In genomic region chr3:15244999-15245398, GRCm38 (mm10) we compare ENCODE assay signal across 8 mouse cellular contexts.
DNase-seq lines count a peak whose midpoint lies in the region; ATAC-seq and TF ChIP-seq lines count a peak whose summit lies in the region.

No protein-coding gene starts in this region.

- H3K36me3 ChIP-seq in liver, adult 2 months (ENCODE audit: control insufficient read depth, insufficient read depth, low read length) = no peaks in the 10 kb centered on the region
- no peaks in the 10 kb centered on the region for H3K36me3 ChIP-seq in liver, embryonic 11.5 days (ENCODE audit: control insufficient read depth, insufficient read depth, low read length)
- H3K36me3 ChIP-seq in intestine, postnatal 0 days (ENCODE audit: control insufficient read depth, insufficient read depth) = no peaks in the 10 kb centered on the region
- H3K36me3 ChIP-seq in lung, postnatal 0 days (ENCODE audit: insufficient read depth, low read length) = no peaks in the 10 kb centered on the region
- no peaks in the 10 kb centered on the region for H3K36me3 ChIP-seq in heart, embryonic 11.5 days (ENCODE audit: control insufficient read depth, insufficient read depth, low read length)

- 18% methylated on average over 6 of the region's 6 CpGs for whole genome bisulfite sequencing in liver, adult 2 months
- whole genome bisulfite sequencing in liver, embryonic 11.5 days = 25% methylated on average over 6 of the region's 6 CpGs
- WGBS in intestine, postnatal 0 days = 23% methylated on average over 6 of the region's 6 CpGs
- 21% methylated on average over 6 of the region's 6 CpGs for WGBS in lung, postnatal 0 days
- 21% methylated on average over 6 of the region's 6 CpGs for WGBS in heart, embryonic 11.5 days (ENCODE audit: insufficient replicate concordance)

- H3K4me1 ChIP-seq in liver, adult 2 months (ENCODE audit: control insufficient read depth, insufficient read depth, low read length) = peaks cover 3% of the 10 kb centered on the region; the same call in 1 of the 2 replicates
- peaks cover 4% of the 10 kb centered on the region; the same call in 1 of the 2 replicates for H3K4me1 ChIP-seq in liver, embryonic 11.5 days (replicated peaks; ENCODE audit: control insufficient read depth, insufficient read depth, low read length)
- H3K4me1 ChIP-seq in intestine, postnatal 0 days (replicated peaks; ENCODE audit: control insufficient read depth, insufficient read depth, low read length) = no peaks in the 10 kb centered on the region
- no peaks in the 10 kb centered on the region for H3K4me1 ChIP-seq in lung, postnatal 0 days (ENCODE audit: insufficient read depth, low read depth, low read length)
- no peaks in the 10 kb centered on the region for H3K4me1 ChIP-seq in heart, embryonic 11.5 days (ENCODE audit: control insufficient read depth, insufficient read depth, low read length)

- H3K27me3 ChIP-seq in liver, adult 2 months (ENCODE audit: control insufficient read depth, insufficient read depth, low read length) = no peaks in the 10 kb centered on the region
- no peaks in the 10 kb centered on the region for H3K27me3 ChIP-seq in liver, embryonic 11.5 days (replicated peaks; ENCODE audit: control insufficient read depth, insufficient read depth, low read length)
- no peaks in the 10 kb centered on the region for H3K27me3 ChIP-seq in intestine, postnatal 0 days (replicated peaks; ENCODE audit: control insufficient read depth, insufficient read depth, low read length)
- no peaks in the 10 kb centered on the region for H3K27me3 ChIP-seq in lung, postnatal 0 days (replicated peaks; ENCODE audit: insufficient read depth, low read length)
- no peaks in the 10 kb centered on the region for H3K27me3 ChIP-seq in heart, embryonic 11.5 days (ENCODE audit: control insufficient read depth, insufficient read depth, low read length)

- no peak for TF ChIP-seq EP300 in lung, postnatal 0 days (IDR thresholded peaks at IDR 0.05)

- no peak overlapping the region for H3K4me3 ChIP-seq in liver, adult 2 months (ENCODE audit: insufficient read depth, low read depth, low read length)
- no peak overlapping the region for H3K4me3 ChIP-seq in liver, embryonic 11.5 days (ENCODE audit: low read depth, low read length)
- no peak overlapping the region for H3K4me3 ChIP-seq in intestine, postnatal 0 days (ENCODE audit: low read depth, low read length)
- no peak overlapping the region for H3K4me3 ChIP-seq in lung, postnatal 0 days (ENCODE audit: low read depth, low read length)
- no peak overlapping the region for H3K4me3 ChIP-seq in heart, embryonic 11.5 days (ENCODE audit: low read depth, low read length)

- H3K79me2 ChIP-seq in liver, adult 2 months (ENCODE audit: control insufficient read depth, insufficient read depth, low read length) = no peaks in the 10 kb centered on the region

- no peak for TF ChIP-seq POLR2A in liver, adult 2 months (IDR thresholded peaks at IDR 0.05; ENCODE audit: extremely low read depth, insufficient read depth, low read length)

- no peak for ATAC-seq in liver, embryonic 11.5 days (replicated peaks; ENCODE audit: low FRiP score)
- ATAC-seq in intestine, postnatal 0 days = no peak
- ATAC-seq in lung, postnatal 0 days = no peak
- ATAC-seq in heart, embryonic 11.5 days (replicated peaks; ENCODE audit: insufficient number of reproducible peaks, low FRiP score, low TSS enrichment) = no peak

- H3K9ac ChIP-seq in liver, adult 2 months (ENCODE audit: low read depth, low read length) = no peak overlapping the region
- H3K9ac ChIP-seq in liver, embryonic 11.5 days (ENCODE audit: low read depth, low read length) = no peak overlapping the region
- no peak overlapping the region for H3K9ac ChIP-seq in intestine, postnatal 0 days (ENCODE audit: low read depth, low read length)
- no peak overlapping the region for H3K9ac ChIP-seq in lung, postnatal 0 days (replicated peaks; ENCODE audit: low read depth)
- H3K9ac ChIP-seq in heart, embryonic 11.5 days (ENCODE audit: low read depth, low read length) = no peak overlapping the region

- no peaks in the 10 kb centered on the region for H3K9me3 ChIP-seq in liver, embryonic 11.5 days (ENCODE audit: control insufficient read depth, low read length)
- no peaks in the 10 kb centered on the region for H3K9me3 ChIP-seq in intestine, postnatal 0 days (ENCODE audit: control insufficient read depth)
- H3K9me3 ChIP-seq in lung, postnatal 0 days (ENCODE audit: low read length) = no peaks in the 10 kb centered on the region
- H3K9me3 ChIP-seq in heart, embryonic 11.5 days (replicated peaks; ENCODE audit: control insufficient read depth, low read length) = no peaks in the 10 kb centered on the region

- TF ChIP-seq CTCF in liver, adult 2 months (IDR thresholded peaks at IDR 0.05; ENCODE audit: low read depth, low read length) = peak; percentile 49
- TF ChIP-seq CTCF in intestine, postnatal 0 days (IDR thresholded peaks at IDR 0.05; ENCODE audit: low read depth) = peak; percentile 85
- TF ChIP-seq CTCF in lung, postnatal 0 days (IDR thresholded peaks at IDR 0.05) = peak; percentile 91

- no peak overlapping the region for H3K27ac ChIP-seq in liver, adult 2 months (replicated peaks; ENCODE audit: insufficient read depth, low read depth, low read length)
- no peak overlapping the region for H3K27ac ChIP-seq in liver, embryonic 11.5 days (ENCODE audit: low read depth, low read length)
- H3K27ac ChIP-seq in intestine, postnatal 0 days (ENCODE audit: low read depth, low read length) = no peak overlapping the region
- no peak overlapping the region for H3K27ac ChIP-seq in lung, postnatal 0 days (ENCODE audit: low read length)
- H3K27ac ChIP-seq in heart, embryonic 11.5 days (ENCODE audit: low read depth, low read length) = no peak overlapping the region

- DNase-seq in liver, adult 2 months (ENCODE audit: extremely low read depth, low read depth, low spot score) = peak; percentile 58
- no peak for DNase-seq in liver, embryonic 11.5 days (ENCODE audit: low spot score)
- peak; percentile 3 for DNase-seq in T-cell, adult 2 months (ENCODE audit: low spot score)
- DNase-seq in embryo, embryonic 9.5 days (ENCODE audit: extremely low spot score) = peak; percentile 42
- peak; percentile 68 for DNase-seq in lung, postnatal 0 days (ENCODE audit: low spot score)
- peak; percentile 53 to 56 for DNase-seq in right cerebral cortex, adult 2 months (ENCODE audit: low spot score in 2 of 2)

- H3K4me2 ChIP-seq in liver, embryonic 11.5 days = no peak overlapping the region
- H3K4me2 ChIP-seq in intestine, postnatal 0 days (replicated peaks; ENCODE audit: low read depth) = no peak overlapping the region
- no peak overlapping the region for H3K4me2 ChIP-seq in lung, postnatal 0 days (replicated peaks; ENCODE audit: low read depth, low read length)
- H3K4me2 ChIP-seq in heart, embryonic 11.5 days = no peak overlapping the region
